Mouse (Mus musculus) left cerebral cortex, postnatal 14 days (tissue): ENCODE measurements around the gene Dbp. TPM values are rescaled to one million over a fixed set of nuclear protein-coding genes. Genes with fewer than 3 reads are reported as not detected.

Experiments
- DNase-seq, 2 experiments: peaks; one replicate each; pipeline ENCODE4 v3.0.0; 2021 to 2022; ENCODE audit warnings: low spot score in 2 of 2, mixed read lengths in 1 of 2
- intact Hi-C: fragments of 180-260 bp; cut with DNase I; formaldehyde crosslinking; loops from one replicate; pipeline ENCODE4 v1.15.1; 2025
- total RNA-seq, 2 experiments: library from RNA; stranded (reverse); gene quantifications; 2 replicates each; pipeline ENCODE4 v1.2.3; 2021

Gene Dbp
- total RNA-seq, 2 experiments from 2014 or later, result 68.7 to 83.5 TPM

DNA sequence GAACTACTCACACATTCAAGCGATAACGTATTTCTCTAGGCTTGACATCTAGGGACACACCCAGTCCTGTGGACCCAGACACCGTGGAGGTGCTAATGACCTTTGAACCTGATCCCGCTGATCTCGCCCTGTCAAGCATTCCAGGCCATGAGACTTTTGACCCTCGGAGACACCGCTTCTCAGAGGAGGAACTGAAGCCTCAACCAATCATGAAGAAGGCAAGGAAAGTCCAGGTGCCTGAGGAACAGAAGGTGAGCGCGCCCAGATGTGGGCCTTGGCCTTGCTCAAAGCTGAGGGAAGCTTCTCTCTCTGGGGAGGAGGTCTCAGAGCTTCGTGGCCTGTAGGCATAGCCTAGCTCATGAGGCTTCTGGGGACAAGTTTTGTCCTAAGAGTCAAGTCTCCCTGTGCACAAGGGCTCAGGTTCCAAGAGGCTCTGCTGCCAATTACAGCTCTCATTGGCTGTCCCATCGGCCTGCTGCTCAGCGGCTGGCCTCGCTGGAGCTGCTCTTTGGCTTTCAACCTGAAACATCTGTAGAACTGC is 3.4 kb downstream of the Dbp start:
- intact Hi-C loops, result loop anchor here (10.0 kb wide), 1 partner anchor 243 kb away; the partner anchor contains the start of gene Bax
- peak in 1 of 2 experiments; percentile 37 for DNase-seq

DNA sequence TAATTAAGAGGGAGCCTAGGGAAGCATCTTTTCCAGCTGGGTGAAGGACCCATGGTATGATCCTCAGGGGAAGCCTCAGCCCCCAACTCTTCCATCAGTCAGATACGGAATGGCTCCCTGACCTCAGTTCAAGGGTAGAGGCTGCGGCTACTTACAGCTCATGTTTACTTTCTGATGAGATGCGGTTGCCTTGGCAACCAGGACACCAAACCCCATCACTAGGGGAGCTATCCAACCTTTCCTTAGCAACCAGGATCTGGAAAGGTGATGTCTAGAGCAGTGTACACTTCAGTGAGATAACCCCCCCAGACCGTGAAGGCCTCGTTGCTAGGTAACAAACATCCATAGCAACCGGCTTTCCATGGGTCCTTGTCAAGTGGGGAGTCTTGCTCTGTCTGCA is 4.1 kb downstream of the Dbp start:
- intact Hi-C loops, result loop anchor here (10.0 kb wide), 1 partner anchor 244 kb away; the partner anchor contains the start of gene Bax
- DNase-seq, result peak; percentile 34 to 73

DNA sequence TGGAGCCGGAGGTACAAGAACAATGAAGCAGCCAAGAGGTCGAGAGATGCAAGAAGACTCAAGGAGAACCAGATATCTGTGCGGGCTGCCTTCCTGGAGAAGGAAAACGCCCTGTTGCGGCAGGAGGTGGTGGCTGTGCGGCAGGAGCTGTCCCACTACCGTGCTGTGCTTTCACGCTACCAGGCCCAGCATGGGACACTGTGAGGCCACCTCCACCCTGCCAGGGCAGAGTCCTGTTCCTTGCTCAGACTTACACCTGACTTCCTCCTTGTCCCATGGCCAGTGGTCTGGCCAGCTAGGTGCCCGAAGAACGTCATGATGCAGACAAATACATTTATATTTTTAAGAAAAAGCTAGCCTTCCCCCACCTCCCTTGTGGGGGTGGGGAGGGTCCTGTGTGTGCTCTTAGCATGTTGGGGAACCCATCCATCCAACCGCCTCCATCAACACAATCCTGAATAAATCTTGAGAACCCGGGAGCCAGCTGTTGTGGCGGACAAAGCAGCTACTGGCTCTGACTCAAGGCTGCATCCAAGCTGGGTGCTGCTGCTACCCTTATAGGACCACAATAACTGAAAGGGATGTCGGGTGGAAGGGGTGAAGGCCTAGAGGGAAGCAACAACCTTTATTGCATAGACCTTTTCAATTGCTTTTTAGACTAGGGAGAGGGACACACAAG is 4.9 kb downstream of the Dbp start:
- no peak for DNase-seq
- intact Hi-C loops, result loop anchor here (10.0 kb wide), 1 partner anchor 245 kb away; the partner anchor contains the start of gene Bax

DNA sequence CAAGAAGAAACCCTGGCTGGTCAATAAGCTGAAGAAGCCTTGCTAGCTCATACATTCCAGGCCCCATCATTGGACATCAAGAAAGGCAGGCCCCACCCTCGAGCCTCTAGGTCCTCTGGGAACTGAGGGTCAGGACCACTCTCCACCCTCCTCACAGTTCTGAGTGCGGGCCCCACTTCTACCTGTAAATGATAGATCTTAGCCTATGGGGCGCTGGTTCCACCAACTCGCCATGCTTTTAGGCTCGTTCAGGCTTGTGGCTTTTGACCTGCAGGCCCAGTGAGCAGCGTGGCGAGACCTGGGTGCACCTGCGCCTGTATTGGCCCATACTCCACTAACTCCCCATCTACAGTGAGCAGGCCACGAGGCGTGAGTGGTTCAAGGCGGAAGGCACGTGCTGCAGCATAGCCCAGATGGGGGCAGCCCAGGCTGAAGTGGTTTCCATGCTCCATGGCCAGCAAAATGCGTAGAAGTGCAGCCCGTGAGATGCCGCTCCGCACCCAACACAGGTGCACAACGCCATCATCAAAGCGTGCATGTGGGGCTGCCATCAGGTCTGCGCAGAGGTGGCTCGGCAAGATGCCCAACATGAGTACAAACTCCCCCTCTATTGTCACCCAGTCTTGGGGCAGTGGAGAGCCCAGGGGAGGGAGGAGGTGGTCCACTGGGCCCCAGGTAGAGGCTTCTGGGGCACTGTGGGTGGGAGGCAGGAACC is 5.7 kb downstream of the Dbp start:
- intact Hi-C loops, result no loop called here
- no peak for DNase-seq

DNA sequence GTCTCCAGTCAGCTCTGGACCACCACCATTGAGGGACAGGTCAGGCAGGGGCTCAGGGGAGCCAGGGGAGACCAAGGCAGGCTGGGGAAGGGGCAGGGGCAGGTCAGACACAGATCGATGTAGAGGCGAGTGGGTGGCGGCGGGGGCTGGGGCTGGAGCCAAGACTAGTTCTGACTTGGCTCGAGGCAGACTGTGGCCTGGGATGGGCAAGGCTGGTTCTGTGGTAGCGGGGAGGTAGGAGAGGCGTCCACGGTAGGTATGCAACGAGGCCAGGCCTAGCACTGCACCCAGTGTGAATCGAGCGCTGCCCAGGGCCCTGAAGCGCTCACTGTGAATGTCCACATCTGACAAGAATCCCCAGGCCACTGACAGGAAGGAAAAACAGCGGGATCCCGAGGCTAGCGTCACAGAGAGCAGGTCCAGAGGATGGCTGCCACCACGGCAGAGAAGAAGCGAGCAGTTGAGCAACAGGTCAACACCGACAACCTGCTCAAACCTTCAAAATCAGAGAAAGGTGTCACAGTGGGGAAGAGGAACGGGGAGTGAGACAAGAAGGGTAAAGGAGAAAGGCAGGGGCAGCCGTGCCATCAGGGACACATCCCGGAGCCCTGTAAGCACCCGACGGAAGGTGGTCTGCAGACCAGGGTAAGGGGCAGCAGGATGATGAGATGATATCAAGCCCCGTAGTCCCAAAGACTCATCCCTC is 6.6 kb downstream of the Dbp start:
- DNase-seq, result no peak
- intact Hi-C loops, result no loop called here

DNA sequence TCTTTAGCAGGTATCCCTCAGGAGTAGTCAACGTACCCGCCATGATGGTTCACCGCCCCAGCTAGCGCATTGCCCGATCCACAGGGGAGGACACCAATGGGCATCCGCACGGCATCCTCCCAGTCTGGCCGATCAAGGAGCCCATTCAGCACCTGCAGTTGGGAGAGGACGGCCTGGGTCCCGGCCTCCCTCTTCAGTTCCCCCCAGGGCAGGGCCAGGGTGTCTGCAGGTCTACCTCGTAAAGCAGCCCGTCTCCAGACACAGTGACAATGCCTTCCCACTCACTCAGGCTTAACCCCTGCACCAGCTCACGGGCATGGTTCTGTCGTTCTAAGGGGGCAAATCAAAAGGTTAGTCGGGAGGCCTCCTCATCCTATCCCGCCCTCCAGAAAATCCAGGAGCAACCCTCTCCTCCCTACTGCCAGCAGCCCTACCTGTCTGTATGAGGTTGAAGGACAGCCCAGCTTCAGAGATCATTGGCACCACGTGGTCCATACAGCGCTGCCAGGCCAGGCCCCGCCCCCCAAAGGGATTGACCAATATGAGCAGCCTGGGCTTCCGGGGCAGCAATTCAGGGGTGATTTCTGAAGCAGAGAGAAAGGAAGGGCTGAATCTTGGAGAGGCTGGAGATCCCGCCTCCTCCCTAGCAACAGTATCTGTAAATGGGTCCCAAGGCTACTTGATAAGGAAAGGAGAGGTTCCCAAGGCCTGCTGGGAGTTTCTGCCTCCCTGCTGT is 7.3 kb downstream of the Dbp start:
- no peak for DNase-seq

DNA sequence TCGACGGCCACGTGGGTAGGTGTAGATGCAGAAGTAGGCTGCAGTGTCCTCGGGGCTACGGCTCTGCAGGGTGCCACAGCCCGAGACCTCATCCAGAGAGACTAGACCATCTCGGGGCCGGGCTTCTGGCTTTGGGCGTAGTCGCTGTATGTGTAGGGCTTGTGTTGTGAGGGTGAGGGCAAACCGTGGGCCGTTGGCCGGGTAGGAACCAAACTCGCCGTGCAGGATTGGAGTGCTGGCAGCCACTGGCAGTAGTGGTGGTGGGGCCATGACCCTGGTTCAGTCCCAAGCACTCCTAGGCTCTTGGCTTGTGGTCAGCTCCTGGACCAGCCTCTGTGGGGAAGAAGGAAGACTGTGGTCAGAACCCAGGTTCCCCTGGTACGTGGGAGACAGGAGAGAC is 8.5 kb downstream of the Dbp start:
- no peak for DNase-seq
- intact Hi-C loops, result no loop called here

More for the DNA sequence above, 7.3 kb downstream of the Dbp start:
- intact Hi-C loops, result no loop called here

DNA sequence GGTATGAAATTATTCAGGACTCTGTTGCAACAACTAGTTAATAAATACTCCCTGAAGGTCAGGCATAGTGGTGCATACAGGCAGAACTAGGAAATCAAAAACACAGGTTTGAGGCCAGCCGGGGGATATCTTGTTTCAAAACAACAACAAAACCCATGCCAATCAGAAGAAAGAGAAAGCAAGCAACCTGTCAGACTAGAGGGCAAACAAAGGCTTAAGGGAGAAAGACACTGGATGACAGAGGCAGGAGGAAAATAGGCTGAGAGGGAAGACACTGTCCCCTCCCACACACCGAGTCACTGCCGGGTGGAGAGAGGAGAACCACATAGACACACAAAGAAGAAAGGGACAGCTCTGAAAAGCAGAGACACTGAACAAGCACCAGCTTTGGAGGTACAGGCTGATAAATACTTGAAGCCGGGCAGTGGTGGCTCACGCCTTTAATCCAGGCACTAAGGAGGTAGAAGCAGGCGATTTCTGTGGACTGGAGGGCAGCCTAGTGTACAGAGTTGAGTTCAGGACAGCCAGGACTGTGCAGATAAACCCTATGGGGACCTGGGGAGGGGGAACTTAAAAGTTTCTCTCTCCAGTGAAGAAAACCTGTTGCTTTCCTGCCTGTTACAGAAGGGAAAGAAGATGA is 9.1 kb downstream of the Dbp start:
- DNase-seq, result no peak
- intact Hi-C loops, result no loop called here

DNA sequence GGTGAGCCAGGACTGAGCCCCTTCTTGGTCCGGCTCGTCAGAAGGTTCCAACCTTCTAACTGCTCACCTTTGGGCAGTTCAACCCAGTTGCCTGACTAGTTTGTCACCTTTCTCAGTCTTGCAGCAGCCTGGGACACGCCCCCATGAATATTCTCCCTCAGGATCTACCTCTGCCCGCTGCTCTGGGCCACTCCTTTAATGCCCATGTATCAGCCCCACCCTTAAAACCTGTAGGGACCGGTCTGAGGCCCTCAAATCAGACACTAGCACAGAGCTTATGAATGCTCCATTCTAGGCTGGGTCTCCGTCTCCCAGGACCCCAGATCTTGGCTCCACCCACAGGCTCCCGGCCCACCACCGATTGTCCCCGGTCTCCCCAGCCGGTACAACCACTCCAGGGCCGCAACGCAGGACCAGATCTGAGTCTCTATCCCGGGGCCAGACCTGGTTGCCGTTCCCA is 9.8 kb downstream of the Dbp start:
- no peak for DNase-seq
- intact Hi-C loops, result no loop called here

DNA sequence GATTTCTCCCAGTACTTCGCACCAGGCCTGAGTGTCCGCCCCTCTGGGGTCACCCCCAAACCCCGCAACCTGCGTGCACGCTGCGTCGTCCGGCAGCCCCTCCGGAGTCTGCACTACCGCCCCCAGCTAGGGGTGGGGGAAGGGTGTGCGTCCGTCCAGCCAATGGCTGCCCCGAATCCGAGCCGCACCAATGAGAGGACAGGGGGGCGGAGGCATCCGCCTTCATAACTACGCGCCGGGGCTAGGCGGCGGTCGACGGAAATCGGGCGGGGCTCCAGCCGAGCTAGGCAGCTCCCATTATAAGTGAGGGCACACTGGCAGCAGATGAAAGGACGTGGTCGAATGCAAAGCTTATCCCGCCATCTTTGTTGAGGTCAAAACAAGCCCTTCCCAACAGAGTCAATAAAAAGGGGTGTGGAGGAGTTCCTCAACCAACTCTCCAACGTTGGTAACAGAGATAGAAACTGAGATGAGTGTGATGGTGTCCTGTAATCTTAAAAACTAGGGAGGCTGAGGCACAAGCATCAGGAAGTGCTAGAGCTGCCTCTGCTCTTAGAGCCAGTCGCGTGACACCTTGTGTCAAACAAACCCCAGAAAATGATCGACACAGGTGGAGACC is 10.3 kb downstream of the Dbp start, which contains the start of gene Rpl18:
TSS of gene Rpl18 (plus strand) at position 368 of the 619 bp plus-strand sequence.
- peak; percentile 99 for DNase-seq
- intact Hi-C loops, result no loop called here

DNA sequence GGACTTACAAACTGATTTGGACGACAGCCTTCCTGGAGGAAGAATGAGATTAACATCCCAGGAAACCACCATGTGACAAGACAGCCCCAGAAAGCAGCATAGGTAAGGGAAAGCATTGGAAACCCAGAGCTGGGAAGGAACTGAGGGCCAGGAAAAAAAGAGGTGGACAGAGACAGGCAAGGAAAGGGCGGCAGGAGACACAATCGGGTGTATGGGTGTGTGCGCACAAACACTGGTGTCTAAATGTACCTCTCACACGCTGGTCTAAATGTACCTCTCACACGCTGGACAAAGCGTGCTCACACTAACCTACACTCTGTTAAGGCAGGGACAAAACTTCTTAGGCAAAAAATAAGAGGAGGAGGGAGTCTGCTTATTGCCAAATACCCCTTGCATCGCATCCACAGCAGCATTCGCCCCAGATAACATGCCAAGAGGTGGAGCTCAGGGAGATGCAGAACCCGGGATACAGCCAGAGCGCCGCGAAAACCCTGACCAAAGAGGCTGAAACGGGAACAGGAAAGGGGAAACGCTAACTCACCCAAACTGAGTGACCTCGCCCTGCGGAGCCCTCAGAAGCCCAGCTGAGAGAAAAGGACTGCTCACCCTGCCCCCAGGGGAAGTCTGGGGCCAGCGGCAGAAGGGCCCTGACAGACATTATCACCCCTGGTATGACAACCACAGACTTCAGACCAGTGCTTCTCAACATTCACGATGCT is 11.0 kb downstream of the Dbp start:
- peak in 1 of 2 experiments; percentile 29 for DNase-seq
- intact Hi-C loops, result no loop called here

DNA sequence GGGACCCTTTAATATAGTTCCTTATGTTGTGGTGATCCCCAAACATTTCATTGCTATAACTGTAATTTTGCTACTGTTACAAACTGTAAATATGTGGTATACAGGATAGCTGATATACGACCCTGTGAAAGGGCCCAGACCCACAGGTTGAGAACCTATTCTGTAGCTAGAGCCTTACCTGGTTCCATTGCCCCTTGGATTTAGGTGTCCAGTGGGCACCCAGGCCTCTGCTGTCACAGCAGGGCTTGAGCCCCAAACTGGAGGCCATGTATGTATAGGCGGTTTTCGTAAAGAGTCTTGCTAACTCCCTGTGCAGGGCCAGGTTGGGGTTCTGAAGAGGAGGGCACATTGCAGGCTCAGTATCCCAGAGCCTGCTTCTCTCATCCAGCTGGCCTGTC is 11.6 kb downstream of the Dbp start:
- no peak for DNase-seq
- intact Hi-C loops, result no loop called here

DNA sequence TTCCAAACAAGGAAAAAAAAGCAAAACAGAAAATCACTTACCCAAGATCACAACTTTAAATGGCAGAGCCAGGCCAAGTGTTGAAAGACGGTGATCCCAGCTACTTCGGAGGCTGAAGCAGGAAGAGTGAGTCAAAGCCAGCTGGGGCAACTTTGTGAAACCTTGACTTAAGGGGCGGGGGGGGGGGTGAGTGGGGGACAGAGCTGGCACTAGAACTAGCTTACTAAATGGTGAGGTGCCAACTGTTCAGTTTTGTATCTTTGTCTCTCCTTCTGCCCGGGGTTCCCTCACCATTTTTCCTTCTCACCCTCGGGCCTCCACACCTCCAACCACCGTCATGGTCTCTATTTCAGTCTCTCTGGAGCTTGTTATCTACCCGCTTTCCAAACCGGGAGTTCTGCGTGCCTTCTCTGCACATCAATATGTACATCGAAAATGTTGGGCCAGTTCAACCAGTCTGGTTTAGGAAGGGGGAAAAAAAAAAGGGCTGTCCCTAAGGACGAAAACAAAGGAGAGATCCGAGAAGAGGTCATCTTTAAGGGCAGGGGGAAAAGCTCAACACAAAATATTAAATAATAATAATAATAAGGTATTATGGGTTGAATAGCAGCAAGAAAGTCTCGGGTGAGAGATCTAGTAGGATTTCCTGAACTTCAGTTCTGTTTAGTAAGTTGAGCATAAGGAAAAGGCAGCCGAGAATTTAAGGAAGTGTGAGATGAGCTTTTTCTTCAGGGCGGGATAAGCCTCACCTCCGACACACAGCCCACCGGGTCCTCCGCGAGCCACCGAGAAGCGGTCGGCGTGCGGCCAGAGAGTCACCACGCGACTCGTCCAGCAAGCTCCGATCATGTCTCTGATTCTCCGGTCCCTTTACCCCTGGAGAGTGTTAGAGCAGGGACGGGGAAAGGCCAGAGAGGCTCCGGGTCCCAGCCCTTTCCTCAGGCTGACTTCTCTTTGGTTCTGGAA is 12.3 kb downstream of the Dbp start:
- DNase-seq, result no peak
- intact Hi-C loops, result no loop called here

DNA sequence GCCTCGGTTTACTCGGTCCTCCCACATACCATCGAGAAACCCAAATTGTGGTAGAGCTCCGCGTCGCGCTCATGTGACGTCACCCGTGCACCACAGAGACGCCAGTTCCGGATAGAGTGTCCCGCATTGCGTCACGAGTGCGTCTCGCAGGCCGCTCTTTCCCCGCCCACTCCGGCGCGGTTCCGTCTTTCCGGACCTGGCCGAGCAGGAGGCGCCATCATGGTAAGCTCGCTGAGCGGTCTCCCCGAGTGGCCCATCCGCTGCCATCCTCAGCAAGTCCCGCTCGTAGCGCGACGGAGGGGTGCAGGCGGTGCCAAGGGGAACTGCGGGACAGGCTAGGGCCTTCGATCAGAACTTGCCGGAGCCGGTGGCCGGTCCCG is 13.0 kb downstream of the Dbp start, which contains the start of gene Sphk2:
TSS of gene Sphk2 (minus strand) at position 85 of the 380 bp plus-strand sequence.
- peak; percentile 99 for DNase-seq
- intact Hi-C loops, result no loop called here

DNA sequence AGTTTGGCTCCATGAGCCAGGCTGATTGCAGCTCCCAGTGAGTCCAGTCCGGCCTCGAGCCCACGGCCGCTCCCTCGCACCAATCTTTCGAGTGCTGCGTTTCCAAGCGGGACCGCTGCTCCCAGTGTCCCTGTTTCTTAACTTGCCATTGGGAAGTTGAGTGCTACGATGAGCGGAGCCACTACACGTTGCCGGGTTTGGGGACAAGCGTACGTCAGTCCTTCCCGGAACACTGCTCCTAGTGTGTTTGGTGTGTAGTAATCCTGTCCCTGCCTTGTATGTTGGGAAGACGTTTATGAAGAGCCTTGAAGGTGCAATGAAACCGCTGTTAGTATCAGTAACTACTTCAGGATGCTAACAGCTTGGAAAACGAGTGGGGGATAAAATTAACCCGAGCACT is 13.4 kb downstream of the Dbp start:
- DNase-seq, result no peak
- intact Hi-C loops, result no loop called here

DNA sequence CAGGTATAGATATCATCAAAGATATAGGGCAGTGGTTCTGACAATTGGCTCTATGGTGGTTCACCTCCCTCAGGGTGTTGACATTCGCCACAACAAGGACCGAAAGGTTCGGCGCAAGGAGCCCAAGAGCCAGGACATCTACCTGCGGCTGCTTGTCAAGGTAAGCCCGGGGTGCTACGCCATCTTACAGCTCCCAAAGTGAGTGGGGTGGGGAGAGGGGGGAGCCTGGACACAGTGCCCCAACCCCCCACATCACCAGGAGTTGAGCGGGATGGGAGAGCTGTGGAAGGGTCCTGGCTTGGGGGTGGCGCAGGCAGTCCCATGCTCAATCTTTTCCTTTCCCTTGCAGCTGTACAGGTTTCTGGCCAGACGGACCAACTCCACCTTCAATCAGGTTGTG is 14.3 kb downstream of the Dbp start:
- no peak for DNase-seq
- intact Hi-C loops, result no loop called here
